Mouse (Mus musculus) adrenal gland, adult 8-10 months (tissue): Measurements from ENCODE around the gene Cd300ld5. TPM values are rescaled to one million over a fixed set of nuclear protein-coding genes. Genes with fewer than 3 reads are reported as not detected.
"Not testable (repeated sequence)": the region's sequence is repeated elsewhere in the genome, so short reads cannot be mapped to it uniquely, and the experiment has no call there.

Experiments used
- DNase-seq: peaks from one replicate; pipeline ENCODE4 v3.0.0; 2022
- total RNA-seq, 4 experiments: library from RNA; stranded (reverse); gene quantifications; 2 replicates each; pipeline ENCODE4 v1.2.4; 2022

Gene Cd300ld5
- 10 to 100 TPM in 1 of 4 experiments, 1 to 10 TPM in 3; 3.2 to 11.2 (median 4.5) TPM for total RNA-seq

- DNase-seq, result not testable (repeated sequence)
Measured at GRCm38 (mm10) chr11:115037669-115038068, at the start of gene Cd300ld5. Gene Cd300ld5, minus strand, starts transcription at chr11:115037769.

GRCm38 (mm10) chr11:115086213-115086612, 48.6 kb upstream of the Cd300ld5 start:
- no peak for DNase-seq

- DNase-seq, result no peak
Measured at GRCm38 (mm10) chr11:115085064-115085463, 47.5 kb upstream of the Cd300ld5 start.

GRCm38 (mm10) chr11:115084595-115084994, 47.0 kb upstream of the Cd300ld5 start:
- no peak for DNase-seq

- peak; percentile 28 for DNase-seq
Measured at GRCm38 (mm10) chr11:115083376-115084139, 46.0 kb upstream of the Cd300ld5 start.

GRCm38 (mm10) chr11:115082196-115082595, 44.6 kb upstream of the Cd300ld5 start:
- no peak for DNase-seq

GRCm38 (mm10) chr11:115081373-115081772, 43.8 kb upstream of the Cd300ld5 start:
- DNase-seq, result no peak

GRCm38 (mm10) chr11:115080886-115081285, 43.3 kb upstream of the Cd300ld5 start:
- DNase-seq, result peak; percentile 21

GRCm38 (mm10) chr11:115078680-115079079, 41.1 kb upstream of the Cd300ld5 start:
- no peak for DNase-seq

- no peak for DNase-seq
Measured at GRCm38 (mm10) chr11:115077436-115077835, 39.9 kb upstream of the Cd300ld5 start.

GRCm38 (mm10) chr11:115075859-115076258, 38.3 kb upstream of the Cd300ld5 start:
- DNase-seq, result no peak

- no peak for DNase-seq
Measured at GRCm38 (mm10) chr11:115075407-115075806, 37.8 kb upstream of the Cd300ld5 start.

- no peak for DNase-seq
Measured at GRCm38 (mm10) chr11:115073002-115073401, 35.4 kb upstream of the Cd300ld5 start.

GRCm38 (mm10) chr11:115071631-115072294, 34.2 kb upstream of the Cd300ld5 start:
- peak; percentile 48 for DNase-seq

- no peak for DNase-seq
Measured at GRCm38 (mm10) chr11:115071015-115071551, 33.5 kb upstream of the Cd300ld5 start.

GRCm38 (mm10) chr11:115066768-115067167, 29.2 kb upstream of the Cd300ld5 start:
- DNase-seq, result no peak

GRCm38 (mm10) chr11:115062077-115062476, 24.5 kb upstream of the Cd300ld5 start, which contains the start of gene Cd300e:
Gene Cd300e, minus strand, starts transcription at chr11:115062177.
- no peak for DNase-seq

GRCm38 (mm10) chr11:115059797-115060196, 22.2 kb upstream of the Cd300ld5 start:
- DNase-seq, result no peak

GRCm38 (mm10) chr11:115058701-115059100, 21.1 kb upstream of the Cd300ld5 start:
- no peak for DNase-seq

GRCm38 (mm10) chr11:115054537-115054936, 17.0 kb upstream of the Cd300ld5 start:
- no peak for DNase-seq

- DNase-seq, result no peak
Measured at GRCm38 (mm10) chr11:115052991-115053390, 15.4 kb upstream of the Cd300ld5 start.

GRCm38 (mm10) chr11:115052206-115052605, 14.6 kb upstream of the Cd300ld5 start:
- DNase-seq, result no peak

- no peak for DNase-seq
Measured at GRCm38 (mm10) chr11:115049282-115049895, 11.8 kb upstream of the Cd300ld5 start.
